Mouse (Mus musculus): ENCODE measurements around the gene Ddo.

DNA sequence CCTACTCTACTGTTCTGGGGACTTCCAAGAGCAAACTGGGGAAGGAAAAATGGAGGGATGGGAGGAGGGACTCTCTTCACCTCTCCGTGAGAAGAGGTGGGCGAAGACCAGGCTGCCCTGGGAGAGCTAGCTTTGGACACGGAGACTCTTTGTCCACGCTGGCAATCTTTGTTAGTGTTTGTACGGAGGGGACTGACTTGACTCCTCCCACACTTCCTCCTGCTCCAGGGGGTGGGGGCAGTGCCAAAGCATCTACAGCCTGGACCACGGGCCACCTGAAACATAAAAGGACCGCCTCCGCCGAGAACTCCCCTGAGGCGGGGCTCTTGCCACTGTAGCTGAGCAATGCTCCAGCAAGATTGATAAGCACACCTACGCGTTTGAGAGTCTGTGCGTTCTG is 44.3 kb downstream of the Ddo start:
- TF ChIP-seq CTCF (IDR thresholded peaks at IDR 0.05; ENCODE audit: extremely low read depth, insufficient read length, insufficient replicate concordance, low read depth, low read length) (no peak), POLR2A (IDR thresholded peaks at IDR 0.05; ENCODE audit: low read depth, low read length) (no peak)
